Mouse (Mus musculus): Measurements from ENCODE around the gene Agpat2. TPM values are rescaled to one million over a fixed set of nuclear protein-coding genes. Genes with fewer than 3 reads are reported as not detected.

Gene Agpat2
- polyA plus RNA-seq (2017; shearing (Covaris generic)): 21.1 TPM

DNA sequence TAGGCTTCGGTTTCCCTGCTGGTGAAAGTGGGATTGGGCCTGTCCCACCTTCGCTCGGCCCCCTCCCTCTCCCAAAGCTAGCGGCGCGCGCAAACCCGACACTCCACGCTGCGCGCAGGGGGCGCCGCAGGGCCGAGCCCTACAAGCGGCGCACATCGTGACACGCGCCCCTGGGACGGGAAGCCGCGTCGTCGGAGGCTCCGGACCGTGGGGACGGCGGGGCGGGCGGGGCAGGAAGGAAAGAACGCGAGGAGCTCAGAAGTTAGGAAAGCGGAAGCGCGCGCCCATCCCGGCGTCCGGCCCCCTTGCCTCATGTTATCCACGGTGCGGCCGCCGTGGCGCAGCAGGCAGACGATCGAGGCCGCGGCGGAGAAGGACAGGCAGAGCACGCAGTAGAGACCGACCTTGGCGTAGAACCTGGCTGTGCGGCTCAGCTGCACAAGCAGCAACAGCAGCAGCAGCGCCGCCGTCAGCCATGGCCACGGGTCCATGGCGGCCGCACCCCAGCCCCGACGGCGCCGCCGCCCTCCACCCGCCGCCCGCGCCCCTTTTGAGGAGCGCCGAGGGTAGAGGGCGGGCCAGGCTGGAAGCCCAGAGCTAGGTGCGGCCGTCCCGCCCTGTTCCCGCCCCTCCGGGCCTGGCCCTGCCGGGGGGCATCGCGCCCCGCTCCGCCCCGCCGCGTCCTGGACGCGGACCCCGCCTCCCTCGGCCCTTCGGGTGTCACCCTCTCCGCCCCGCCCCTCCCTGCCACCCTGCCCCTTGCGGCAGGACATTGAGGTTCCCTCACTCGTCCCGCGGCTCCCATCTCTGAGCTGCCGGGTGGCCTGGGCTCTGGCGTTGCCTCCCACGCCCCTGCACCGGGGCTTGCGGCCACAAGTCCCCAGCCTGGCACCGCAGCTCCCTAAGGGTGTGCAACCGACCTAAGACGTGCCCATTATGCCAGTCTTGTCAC, at the start of gene Agpat2:
Gene Agpat2, minus strand, starts transcription at position 698 of the 952 bp plus-strand sequence.

DNA sequence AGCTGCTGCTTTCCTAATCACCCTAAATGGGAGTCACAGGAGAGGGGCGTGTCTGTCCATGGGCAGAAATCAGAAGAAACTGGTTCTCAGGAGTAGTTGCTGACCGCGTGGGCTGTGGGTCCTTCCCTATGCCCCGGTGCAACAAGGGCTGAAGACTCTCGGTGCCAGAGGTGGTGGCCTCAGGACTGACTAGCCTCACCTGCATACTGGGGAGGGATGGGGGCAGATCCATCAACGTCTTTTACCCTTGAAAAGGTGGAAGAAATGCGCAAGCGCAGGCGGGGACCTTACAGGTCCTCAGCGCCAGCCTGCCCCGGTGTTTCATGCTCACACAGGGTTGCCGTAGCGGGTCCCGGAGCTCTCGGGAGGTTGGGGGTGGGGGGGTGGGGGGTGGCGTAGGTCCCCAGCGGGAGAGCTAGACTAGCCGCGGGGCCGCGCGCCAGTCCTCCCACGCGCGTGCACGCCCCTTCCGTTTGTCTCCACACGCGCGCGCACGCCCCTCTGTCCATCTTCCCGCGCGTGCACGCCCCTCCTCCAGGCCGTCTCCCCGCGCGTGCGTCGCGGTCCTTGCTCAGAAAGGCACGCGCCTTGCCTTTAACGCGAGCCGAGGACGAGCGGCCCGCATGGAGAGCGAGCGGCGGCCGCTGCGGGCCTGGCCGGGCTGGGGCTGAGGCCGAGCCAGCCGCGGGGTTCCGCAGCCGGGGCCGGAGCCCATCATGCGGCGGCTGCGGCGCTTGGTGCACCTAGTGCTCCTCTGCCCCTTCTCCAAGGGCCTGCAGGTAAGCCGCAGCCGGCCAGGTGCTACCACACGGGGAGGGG, 23.9 kb upstream of the Agpat2 start, which contains the start of gene Fam69b:
Gene Fam69b, plus strand, starts transcription at position 537 of the 819 bp plus-strand sequence.

DNA sequence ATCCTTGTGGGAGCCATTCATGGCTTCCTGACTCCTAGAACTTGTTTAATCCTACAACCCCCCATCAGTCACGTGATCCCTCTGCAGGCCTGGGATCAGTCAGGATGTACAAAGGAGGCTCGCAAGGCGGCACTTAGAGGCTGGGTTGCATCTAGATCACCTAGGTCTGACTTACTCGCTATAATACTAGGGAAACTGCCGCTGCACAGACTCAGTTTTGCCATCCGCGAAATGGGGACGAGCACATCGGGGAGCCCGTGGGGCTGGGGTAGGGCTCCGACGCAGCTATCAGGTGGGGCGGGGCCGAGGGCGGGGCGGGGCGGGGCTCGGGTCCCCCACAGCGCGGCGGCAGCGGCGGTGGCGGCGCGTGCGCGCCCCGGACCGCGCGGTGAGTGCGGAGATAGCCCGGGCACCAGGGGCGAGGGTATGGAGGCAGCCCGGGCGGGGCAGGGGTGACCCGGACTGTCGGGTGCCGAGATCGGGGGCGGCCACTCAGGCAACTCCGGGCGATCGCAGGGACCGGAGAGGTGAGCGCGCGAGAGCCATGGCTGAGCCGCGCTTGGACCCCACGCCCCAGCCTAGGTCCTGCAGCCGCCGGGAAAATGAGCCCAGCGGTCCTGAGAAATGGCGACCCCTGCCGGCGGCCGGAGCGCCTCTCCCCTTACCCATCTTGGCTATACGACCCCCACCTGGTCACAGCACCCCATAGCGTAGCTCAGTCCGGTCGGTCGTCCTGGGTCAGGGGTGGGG, 17.7 kb downstream of the Agpat2 start, which contains the start of gene Gm20532:
Gene Gm20532, plus strand, starts transcription at position 346 of the 750 bp plus-strand sequence.

DNA sequence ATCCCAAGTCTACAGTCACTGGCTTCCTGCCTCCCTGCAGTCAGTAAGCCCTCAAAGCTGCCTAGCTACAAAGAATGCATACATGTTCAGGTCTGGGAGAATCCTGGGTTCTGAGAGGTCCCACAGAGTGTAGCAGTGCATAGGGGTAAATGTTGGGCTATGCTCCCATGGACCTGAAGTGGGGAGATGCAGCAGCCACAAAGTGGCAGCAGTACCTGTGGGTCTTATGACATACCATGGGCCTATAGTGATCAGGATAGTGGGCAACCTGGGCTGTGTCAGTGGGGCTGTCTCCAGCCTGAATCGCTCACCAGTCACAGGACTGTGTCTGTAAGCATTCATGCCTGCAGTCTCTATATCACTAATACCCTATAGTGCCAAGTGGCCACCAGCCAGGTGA, 24.5 kb downstream of the Agpat2 start, which contains the start of gene Egfl7:
Gene Egfl7, plus strand, starts transcription at position 301 of the 400 bp plus-strand sequence.

Other genes starting within 250 kb of the Agpat2 start
- 3.4 TPM for gene Card9, start 243.5 kb downstream of the Agpat2 start, polyA plus RNA-seq (2017; shearing (Covaris generic))
- gene Snapc4, start 223.8 kb downstream of the Agpat2 start, polyA plus RNA-seq (2017; shearing (Covaris generic)): 60.2 TPM
- gene Entr1, start 215.1 kb downstream of the Agpat2 start, polyA plus RNA-seq (2017; shearing (Covaris generic)): 174 TPM
- 108 TPM for gene Pmpca, start 215.1 kb downstream of the Agpat2 start, polyA plus RNA-seq (2017; shearing (Covaris generic))
- 36.5 TPM for gene Inpp5e, start 195.2 kb downstream of the Agpat2 start, polyA plus RNA-seq (2017; shearing (Covaris generic))
- 54.4 TPM for gene Sec16a, start 159.2 kb downstream of the Agpat2 start, polyA plus RNA-seq (2017; shearing (Covaris generic))
- 46.3 TPM for gene Notch1, start 87.8 kb downstream of the Agpat2 start, polyA plus RNA-seq (2017; shearing (Covaris generic))
- 0.87 TPM for gene Egfl7, start 24.4 kb downstream of the Agpat2 start, polyA plus RNA-seq (2017; shearing (Covaris generic))
- not detected for gene Gm20532, start 17.8 kb downstream of the Agpat2 start, polyA plus RNA-seq (2017; shearing (Covaris generic))
- 5.0 TPM for gene Fam69b, start 24.0 kb upstream of the Agpat2 start, polyA plus RNA-seq (2017; shearing (Covaris generic))
- gene Lcn4, start 66.9 kb upstream of the Agpat2 start, polyA plus RNA-seq (2017; shearing (Covaris generic)): 0.93 TPM

Data from CD4-positive, CD25-positive, alpha-beta regulatory T cell (primary cell).